Mouse (Mus musculus): ENCODE data around the gene Tns2. TPM values are rescaled to one million over a fixed set of nuclear protein-coding genes. Genes with fewer than 3 reads are reported as not detected.
A peak's percentile ranks its signal among the peaks of the same experiment; 100 is the strongest.
"Not testable (repeated sequence)": the region's sequence is repeated elsewhere in the genome, so short reads cannot be mapped to it uniquely, and the experiment has no call there.

The Tns2 gene
- total and polyA plus RNA-seq, 3 experiments = 0.42 to 3.1 TPM; not detected in 1

DNA sequence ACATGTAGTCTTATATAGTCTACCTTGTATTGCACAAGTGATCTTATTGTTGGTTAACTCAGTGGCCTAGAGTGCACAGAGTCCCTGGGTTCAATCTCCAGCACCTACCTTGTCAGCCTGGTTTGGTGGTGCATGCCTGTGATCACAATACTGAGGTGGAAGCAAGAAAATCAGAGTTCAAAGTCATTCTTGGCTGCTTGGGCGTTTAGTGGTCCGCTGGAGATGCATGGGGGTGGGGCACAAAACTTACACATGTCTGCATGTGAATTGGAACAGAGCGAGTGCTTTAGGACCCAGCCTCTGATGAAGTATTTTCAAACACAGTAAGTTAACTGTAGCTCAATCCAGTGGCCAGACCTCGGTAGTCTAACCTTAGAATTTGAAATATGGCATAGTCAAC is 21.0 kb upstream of the Tns2 start:
- Histone ChIP-seq H3K79me2 (ENCODE audit: control insufficient read depth, insufficient read depth, low read length, poor library complexity) (peaks cover 81% of the 10 kb centered on the region), H3K4me1 (ENCODE audit: control insufficient read depth in 1 of 2, insufficient read depth in 2 of 2, low read length in 2 of 2) (peaks cover 7 to 17% of the 10 kb centered on the region in 2 experiments), H3K36me3 (ENCODE audit: control insufficient read depth in 1 of 2, insufficient read depth in 2 of 2, low read length in 2 of 2) (peaks cover 63 to 69% of the 10 kb centered on the region in 2 experiments), H3K27me3 (ENCODE audit: control insufficient read depth in 1 of 2, insufficient read depth in 2 of 2, low read length in 2 of 2) (no peaks in the 10 kb centered on the region), H3K9ac (ENCODE audit: control insufficient read depth, low read depth, low read length, poor library complexity, severe bottlenecking) (peak overlapping the region; percentile 22; the same call in 1 of the 2 replicates), H3K27ac (ENCODE audit: control insufficient read depth, low read depth, low read length) (0 out of 2 replicates have a peak overlapping the region, but pooled peaks have one; percentile 17), H3K4me3 (ENCODE audit: control insufficient read depth in 1 of 2, insufficient read depth in 1 of 2, low read depth in 2 of 2, low read length in 2 of 2) (no peak overlapping the region), H3K9me3 (replicated peaks; ENCODE audit: insufficient read depth, low read length) (no peaks in the 10 kb centered on the region)
- TF ChIP-seq MAFK (IDR thresholded peaks at IDR 0.05; ENCODE audit: borderline replicate concordance, low read depth, low read length) (no peak), ZMIZ1 (IDR thresholded peaks at IDR 0.05; ENCODE audit: low read depth, low read length) (0 out of 2 replicates have a peak, but pooled peaks have one; percentile 12), RCOR1 (IDR thresholded peaks at IDR 0.05; ENCODE audit: low read depth, low read length) (no peak)
- DNase-seq (ENCODE audit: low read depth, low spot score) = no peak

DNA sequence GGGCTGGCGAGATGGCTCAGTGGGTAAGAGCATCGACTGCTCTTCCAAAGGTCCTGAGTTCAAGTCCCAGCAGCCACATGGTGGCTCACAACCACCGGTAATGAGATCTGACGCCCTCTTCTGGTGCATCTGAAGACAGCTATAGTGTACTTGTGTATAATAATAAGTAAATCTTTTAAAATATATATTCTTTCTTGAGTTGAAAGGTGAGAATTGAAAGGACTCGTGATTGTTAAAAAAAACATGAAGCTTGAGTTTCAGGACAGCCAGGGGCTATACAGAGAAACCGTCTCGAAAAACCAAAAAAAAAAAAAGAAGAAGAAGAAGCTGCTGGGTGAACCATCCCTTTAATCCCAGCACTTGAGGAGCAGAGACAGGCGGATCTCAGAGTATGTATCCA is 20.3 kb upstream of the Tns2 start:
- Histone ChIP-seq H3K36me3 (ENCODE audit: control insufficient read depth in 1 of 2, insufficient read depth in 2 of 2, low read length in 2 of 2) (peaks cover 69 to 70% of the 10 kb centered on the region in 2 experiments), H3K79me2 (ENCODE audit: control insufficient read depth, insufficient read depth, low read length, poor library complexity) (peaks cover 78% of the 10 kb centered on the region), H3K4me1 (ENCODE audit: control insufficient read depth in 1 of 2, insufficient read depth in 2 of 2, low read length in 2 of 2) (peaks cover 7 to 17% of the 10 kb centered on the region in 2 experiments)
- H3K9ac ChIP-seq (ENCODE audit: control insufficient read depth, low read depth, low read length, poor library complexity, severe bottlenecking); H3K27ac ChIP-seq (ENCODE audit: control insufficient read depth, low read depth, low read length); H3K9me3 ChIP-seq (replicated peaks; ENCODE audit: insufficient read depth, low read length); DNase-seq (ENCODE audit: low read depth, low spot score); H3K4me3 ChIP-seq (ENCODE audit: control insufficient read depth in 1 of 2, insufficient read depth in 1 of 2, low read depth in 2 of 2, low read length in 2 of 2); H3K27me3 ChIP-seq (ENCODE audit: control insufficient read depth in 1 of 2, insufficient read depth in 2 of 2, low read length in 2 of 2): not testable (repeated sequence)
- 0 out of 2 replicates have a peak, but pooled peaks have one; percentile 45 for TF ChIP-seq TBP (IDR thresholded peaks at IDR 0.05; ENCODE audit: low read depth, low read length)
- TF ChIP-seq ZNF384 (IDR thresholded peaks at IDR 0.05; ENCODE audit: low read depth, low read length) = peak; percentile 39
- TF ChIP-seq CTCF (IDR thresholded peaks at IDR 0.05 in 2 of 3, conservative IDR thresholded peaks at IDR 0.05 in 1 of 3; ENCODE audit: control insufficient read depth in 1 of 3, insufficient read depth in 1 of 3, low read depth in 2 of 3, low read length in 3 of 3, poor library complexity in 1 of 3, severe bottlenecking in 1 of 3) = peak in 1 of 3 experiments; percentile 17; a peak in 1 of 6 replicates

DNA sequence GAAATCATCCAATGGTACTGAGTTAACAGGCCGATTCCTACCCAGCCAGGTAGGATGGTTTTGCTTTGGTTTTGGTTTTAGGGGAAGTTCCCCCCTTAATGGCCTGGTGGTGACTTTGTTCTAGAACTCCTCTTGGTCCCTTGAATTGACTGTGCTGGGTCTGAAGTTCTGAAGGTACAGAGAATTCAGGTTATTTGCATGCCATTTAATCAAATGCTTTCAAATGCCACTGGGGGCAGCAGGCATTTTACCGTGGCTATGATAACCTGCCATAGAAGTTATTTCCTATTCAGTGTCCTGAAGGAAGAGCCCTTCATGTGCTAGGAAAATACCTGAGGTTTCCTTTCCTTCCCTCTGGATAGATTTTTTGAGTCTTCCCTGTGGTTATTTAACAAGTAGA is 19.8 kb upstream of the Tns2 start:
- Histone ChIP-seq H3K27ac (ENCODE audit: control insufficient read depth, low read depth, low read length) (no peak overlapping the region), H3K79me2 (ENCODE audit: control insufficient read depth, insufficient read depth, low read length, poor library complexity) (peaks cover 75% of the 10 kb centered on the region), H3K4me1 (ENCODE audit: control insufficient read depth in 1 of 2, insufficient read depth in 2 of 2, low read length in 2 of 2) (peaks cover 7 to 17% of the 10 kb centered on the region in 2 experiments), H3K36me3 (ENCODE audit: control insufficient read depth in 1 of 2, insufficient read depth in 2 of 2, low read length in 2 of 2) (peaks cover 70% of the 10 kb centered on the region in 2 experiments), H3K9me3 (replicated peaks; ENCODE audit: insufficient read depth, low read length) (no peaks in the 10 kb centered on the region), H3K9ac (ENCODE audit: control insufficient read depth, low read depth, low read length, poor library complexity, severe bottlenecking) (no peak overlapping the region), H3K4me3 (ENCODE audit: control insufficient read depth in 1 of 2, insufficient read depth in 1 of 2, low read depth in 2 of 2, low read length in 2 of 2) (no peak overlapping the region), H3K27me3 (ENCODE audit: control insufficient read depth in 1 of 2, insufficient read depth in 2 of 2, low read length in 2 of 2) (no peaks in the 10 kb centered on the region)
- TF ChIP-seq POLR2A (IDR thresholded peaks at IDR 0.05; ENCODE audit: control insufficient read depth in 1 of 2, insufficient read depth in 1 of 2, low read depth in 1 of 2, low read length in 2 of 2, poor library complexity in 1 of 2) = peak in 1 of 2 experiments; percentile 32; a peak in 2 of 4 replicates
- peak; percentile 28; the same call in 1 of the 2 replicates for TF ChIP-seq ZMIZ1 (IDR thresholded peaks at IDR 0.05; ENCODE audit: low read depth, low read length)
- TF ChIP-seq CTCF (IDR thresholded peaks at IDR 0.05 in 2 of 3, conservative IDR thresholded peaks at IDR 0.05 in 1 of 3; ENCODE audit: control insufficient read depth in 1 of 3, insufficient read depth in 1 of 3, low read depth in 2 of 3, low read length in 3 of 3, poor library complexity in 1 of 3, severe bottlenecking in 1 of 3) = peak in 2 of 3 experiments; percentile 18 to 33; a peak in 3 of 6 replicates
- no peak for TF ChIP-seq POLR2AphosphoS5 (IDR thresholded peaks at IDR 0.05; ENCODE audit: borderline replicate concordance, low read depth, low read length)
- no peak for TF ChIP-seq USF2 (IDR thresholded peaks at IDR 0.05; ENCODE audit: borderline replicate concordance in 1 of 2, insufficient read depth in 1 of 2, low read depth in 1 of 2, low read length in 2 of 2)
- peak; percentile 61 for DNase-seq (ENCODE audit: low read depth, low spot score)

Measured in MEL (cell line).